Mouse (Mus musculus) liver, embryonic 14 days (tissue): ENCODE measurements around the gene Scn7a. TPM values are rescaled to one million over a fixed set of nuclear protein-coding genes. Genes with fewer than 3 reads are reported as not detected.

ENCODE experiments used
- polyA plus RNA-seq: library from polyadenylated mRNA; depleted of rRNA; stranded (reverse); fragments of >200 nt; gene quantifications from 2 replicates; pipeline ENCODE4 v1.2.3, GENCODE M21; 2012; rRNA removed

Scn7a gene
- 0.01 and 0.02 TPM in 2 replicates for polyA plus RNA-seq

DNA sequence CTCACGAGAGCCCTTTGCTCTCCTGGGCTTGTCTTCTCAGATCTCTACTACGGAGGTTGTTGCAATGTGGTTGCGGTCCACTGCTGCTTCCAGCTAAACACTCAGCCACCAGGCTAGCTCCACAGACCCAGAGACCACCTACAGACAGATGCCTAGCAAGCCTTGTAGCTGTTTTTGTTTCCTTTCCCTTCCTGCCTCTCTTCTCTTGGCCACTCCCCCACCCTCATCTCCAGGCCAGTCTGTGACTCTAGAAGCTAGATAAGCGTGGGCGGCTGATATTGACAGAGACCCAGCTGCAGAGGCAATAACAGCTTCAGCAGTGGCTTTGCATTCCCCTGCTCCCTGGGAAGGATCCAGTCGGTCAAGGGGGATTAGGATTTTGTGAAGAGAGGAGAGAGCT, at the start of gene Scn7a:
Scn7a (minus strand) TSS at position 150 of the 400 bp plus-strand sequence.

DNA sequence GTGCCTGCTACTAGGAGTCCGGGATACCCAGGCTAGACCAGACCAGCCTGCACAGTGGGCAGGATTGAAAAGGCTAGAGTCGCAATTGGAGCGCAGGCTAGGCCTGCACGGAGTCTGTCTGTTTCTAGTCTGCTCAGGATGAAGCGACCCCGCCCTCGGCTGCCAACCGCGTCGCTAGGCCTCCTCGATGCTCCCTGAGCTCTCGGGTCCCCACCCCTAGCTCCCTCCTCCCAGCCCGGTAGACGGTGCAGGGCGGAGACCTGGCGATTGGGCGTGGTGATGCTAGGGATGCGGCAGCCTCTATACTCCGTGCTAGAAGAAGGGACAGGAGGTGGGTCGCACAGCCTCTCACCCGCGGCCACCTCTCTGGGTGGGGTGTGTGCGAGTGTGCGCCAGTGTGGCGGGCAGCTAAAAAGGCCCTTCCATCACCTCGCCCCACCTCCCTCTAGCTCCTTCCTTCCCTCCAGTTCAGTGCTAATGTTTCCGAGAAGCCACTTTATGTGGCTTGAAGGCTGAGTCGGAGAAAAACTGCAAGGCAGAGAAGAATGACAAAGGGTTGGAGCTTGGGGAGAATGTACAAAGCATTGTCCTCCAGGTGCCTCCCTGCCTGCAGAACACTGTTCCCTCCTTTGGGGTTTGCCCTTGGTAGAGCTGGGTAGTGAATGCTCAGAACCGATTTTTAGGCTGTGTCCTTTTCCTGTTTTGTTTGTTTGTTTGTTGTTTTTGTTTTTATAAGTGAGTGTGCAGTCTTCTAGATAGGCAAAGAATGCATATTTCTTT, 149.9 kb downstream of the Scn7a start, which contains the start of gene Scn9a:
Scn9a (minus strand) TSS at position 383 of the 780 bp plus-strand sequence.

Other genes with a start within 250 kb of the Scn7a start
- gene Scn9a, start 150.0 kb downstream of the Scn7a start, polyA plus RNA-seq, result under 0.01 TPM in 1 of 2 replicates, not detected in the other